Mouse (Mus musculus) cerebellum, adult 2 months (tissue): ENCODE results near the gene Gm45062. TPM values are rescaled to one million over a fixed set of nuclear protein-coding genes. Genes with fewer than 3 reads are reported as not detected.

Experiments used
- DNase-seq, 2 experiments: peaks; one replicate each; pipeline ENCODE4 v3.0.0; 2021
- H3K27ac ChIP-seq: fragments of 200-500 bp; 2 replicates; pipeline ENCODE4 v1.5.1; 2012; ENCODE audit warnings: low read length, control low read depth, inconsistent platforms; ENCODE audit not compliant: insufficient read depth
- H3K27me3 ChIP-seq: fragments of 200-500 bp; 2 replicates; pipeline ENCODE4 v1.6.1; 2012; ENCODE audit warnings: inconsistent platforms, mild to moderate bottlenecking, low read length, moderate library complexity; ENCODE audit not compliant: control insufficient read depth, insufficient read depth
- H3K4me1 ChIP-seq: fragments of 200-500 bp; 2 replicates; pipeline ENCODE4 v1.6.1; 2011; ENCODE audit warnings: low read length; ENCODE audit not compliant: control insufficient read depth, insufficient read depth
- H3K4me3 ChIP-seq: fragments of 200-500 bp; replicated peaks from 2 replicates; pipeline ENCODE3; 2011; ENCODE audit warnings: mild to moderate bottlenecking, low read depth, low read length, control low read depth; ENCODE audit not compliant: insufficient read depth
- CTCF ChIP-seq: fragments of 200-500 bp; IDR thresholded peaks from 2 replicates; pipeline ENCODE4 v1.5.1; 2011; ENCODE audit warnings: low read depth, mild to moderate bottlenecking, control low read depth, low read length, moderate library complexity, borderline replicate concordance; ENCODE audit not compliant: insufficient read depth
- POLR2A ChIP-seq: fragments of 200-500 bp; IDR thresholded peaks from 2 replicates; pipeline ENCODE4 v1.6.1; 2011; ENCODE audit warnings: low read length, control low read depth, borderline replicate concordance; ENCODE audit not compliant: insufficient read depth
- WGBS: fragments of 180-500 bp; shearing (Covaris S2); methylation state at CpG from one replicate; pipeline ENCODE4 v1.1.7; 2018; 5-methylcytosine and 5-hydroxymethylcytosine counted together
- polyA plus RNA-seq: library from polyadenylated mRNA; depleted of rRNA; stranded (reverse); fragments of >200 nt; gene quantifications from 2 replicates; pipeline ENCODE4 v1.2.3, GENCODE M21; 2012

Gene Gm45062
- polyA plus RNA-seq, 1 experiment: 20.5 TPM

GRCm38 (mm10) chr6:8399710-8400109, 140.5 kb downstream of the Gm45062 start:
- Histone ChIP-seq H3K4me3 (no peak overlapping the region), H3K27me3 (no peaks in the 10 kb centered on the region; the same call in 1 of the 2 replicates), H3K27ac (no peak overlapping the region), H3K4me1 (no peaks in the 10 kb centered on the region)
- no peak for DNase-seq
- WGBS: 90% methylated on average over 1 of the region's 1 CpGs
- TF ChIP-seq CTCF (no peak), POLR2A (no peak)

- no peak for DNase-seq
- Histone ChIP-seq H3K4me1 (no peaks in the 10 kb centered on the region), H3K27ac (no peak overlapping the region), H3K27me3 (no peaks in the 10 kb centered on the region), H3K4me3 (no peak overlapping the region)
- no peak for TF ChIP-seq CTCF
- TF ChIP-seq POLR2A: no peak
- WGBS: 91% methylated on average over 5 of the region's 5 CpGs
These were observed 143.9 kb downstream of the Gm45062 start for GRCm38 (mm10) chr6:8403127-8403526.

DNA sequence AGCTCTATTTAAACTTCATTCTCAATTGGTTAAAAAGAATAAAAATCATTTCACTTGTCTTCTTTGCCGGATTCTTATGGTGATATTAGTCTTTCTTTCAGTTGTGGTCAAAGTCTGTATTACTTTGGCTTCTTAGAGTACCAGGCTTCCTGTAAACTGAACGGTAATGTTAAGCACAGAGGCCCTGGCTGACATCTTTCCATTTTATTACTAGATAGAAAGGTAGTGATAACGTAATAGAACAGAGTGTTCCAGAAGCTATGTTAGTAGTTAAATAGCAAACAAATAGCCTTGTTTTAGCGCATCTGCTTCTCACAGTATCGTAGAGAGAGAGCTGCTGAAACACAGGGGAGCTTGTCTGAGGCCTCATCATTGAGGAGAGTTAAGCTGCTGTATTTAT, 146.6 kb downstream of the Gm45062 start:
- H3K27ac ChIP-seq: no peak overlapping the region
- no peaks in the 10 kb centered on the region for H3K4me1 ChIP-seq
- TF ChIP-seq CTCF (no peak), POLR2A (no peak)
- no peak for DNase-seq
- no peaks in the 10 kb centered on the region for H3K27me3 ChIP-seq
- H3K4me3 ChIP-seq: no peak overlapping the region
- WGBS: 93% methylated on average over 5 of the region's 5 CpGs

DNA sequence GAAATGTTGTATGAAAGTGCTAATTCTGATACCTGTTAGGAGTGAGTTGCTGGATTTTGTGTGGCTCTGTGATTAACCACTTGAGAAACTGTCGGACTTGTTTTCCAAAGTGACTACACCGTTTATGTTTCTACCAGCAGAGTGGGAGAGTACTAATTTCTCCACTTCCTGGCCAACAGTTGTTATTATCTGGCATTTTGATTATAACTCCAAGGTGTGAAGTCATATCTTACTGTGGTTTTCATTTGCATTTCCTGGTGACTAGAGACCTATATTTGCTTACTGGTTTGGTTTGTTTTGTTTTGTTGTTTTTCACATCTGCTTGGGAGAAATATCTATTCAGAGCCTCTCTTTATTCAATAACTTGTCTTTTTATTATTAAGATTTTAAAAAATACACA, 149.1 kb downstream of the Gm45062 start:
- Histone ChIP-seq H3K27ac (no peak overlapping the region), H3K4me1 (peaks cover 3% of the 10 kb centered on the region; the same call in 1 of the 2 replicates), H3K27me3 (no peaks in the 10 kb centered on the region), H3K4me3 (no peak overlapping the region)
- TF ChIP-seq CTCF: no peak
- WGBS: 88% methylated on average over 2 of the region's 2 CpGs
- no peak for DNase-seq

- Histone ChIP-seq H3K27me3 (no peaks in the 10 kb centered on the region), H3K4me1 (peaks cover 3% of the 10 kb centered on the region; the same call in 1 of the 2 replicates), H3K27ac (no peak overlapping the region), H3K4me3 (no peak overlapping the region)
- no peak for DNase-seq
- TF ChIP-seq CTCF (no peak), POLR2A (no peak)
- 94% methylated on average over 4 of the region's 4 CpGs for WGBS
These were observed 150.6 kb downstream of the Gm45062 start for GRCm38 (mm10) chr6:8409865-8410264.

- peak; percentile 22; the same call in 1 of the 2 replicates for TF ChIP-seq POLR2A
- TF ChIP-seq CTCF: no peak
- H3K27ac ChIP-seq: peak overlapping the region; percentile 39; the same call in 1 of the 2 replicates
- 12% methylated on average over 10 of the region's 10 CpGs for WGBS
- peaks cover 3% of the 10 kb centered on the region; the same call in 1 of the 2 replicates for H3K4me1 ChIP-seq
- DNase-seq: peak; percentile 71 to 86
- H3K4me3 ChIP-seq: peak overlapping the region; percentile 48
- H3K27me3 ChIP-seq: no peaks in the 10 kb centered on the region
These were observed 153.8 kb downstream of the Gm45062 start for GRCm38 (mm10) chr6:8412845-8413598.

DNA sequence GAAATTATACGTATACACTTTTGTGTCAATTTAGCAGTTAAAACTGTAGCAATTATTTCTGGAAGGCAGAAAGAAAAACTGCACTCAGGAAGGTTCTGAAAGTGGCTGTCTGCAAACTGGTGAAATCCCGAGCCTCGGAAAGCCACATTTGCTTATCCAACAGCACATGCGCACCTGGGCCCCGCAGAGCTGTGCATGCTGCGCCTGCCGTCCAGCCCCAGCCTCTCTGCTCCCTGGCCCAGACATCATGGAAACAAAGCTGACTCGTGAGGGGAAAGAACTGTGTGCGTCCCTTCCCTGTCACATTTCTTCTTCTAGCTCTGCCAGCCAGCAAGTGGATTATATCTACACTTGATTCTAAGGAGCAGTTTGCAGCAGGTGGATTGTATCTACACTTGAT, 154.8 kb downstream of the Gm45062 start:
- TF ChIP-seq POLR2A (no peak), CTCF (no peak)
- Histone ChIP-seq H3K4me1 (peaks cover 3% of the 10 kb centered on the region; the same call in 1 of the 2 replicates), H3K27me3 (no peaks in the 10 kb centered on the region), H3K4me3 (no peak overlapping the region), H3K27ac (peak overlapping the region; percentile 3; the same call in 1 of the 2 replicates)
- 17% methylated on average over 9 of the region's 9 CpGs for WGBS
- DNase-seq: peak; percentile 62 to 64

DNA sequence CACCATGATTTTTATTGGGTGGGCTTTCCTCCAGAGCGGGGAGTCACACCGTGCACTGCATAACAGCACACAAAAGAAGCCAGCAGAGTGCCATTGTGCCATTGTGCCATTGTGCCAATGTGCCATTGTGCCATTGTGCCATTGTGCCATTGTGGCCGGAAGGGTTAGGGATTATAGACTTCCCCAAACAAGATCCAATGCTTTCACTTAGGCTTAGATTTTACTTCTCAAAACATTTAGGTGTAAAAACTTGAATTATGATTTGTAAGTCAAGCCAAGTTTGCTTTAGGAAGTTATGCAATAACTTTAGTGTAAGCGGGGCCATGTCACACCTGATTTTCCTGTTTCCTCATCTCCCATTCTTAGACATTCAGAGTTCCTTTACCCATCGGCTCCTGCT, 156.6 kb downstream of the Gm45062 start:
- no peak overlapping the region for H3K4me3 ChIP-seq
- TF ChIP-seq CTCF: no peak
- TF ChIP-seq POLR2A: no peak
- H3K4me1 ChIP-seq: peaks cover 3% of the 10 kb centered on the region
- 82% methylated on average over 5 of the region's 5 CpGs for WGBS
- DNase-seq: no peak
- H3K27me3 ChIP-seq: no peaks in the 10 kb centered on the region
- H3K27ac ChIP-seq: no peak overlapping the region
